Mouse (Mus musculus) E14TG2a.4 (cell line): ENCODE measurements around the gene Gm4952.

Experiments used
- CTCF ChIP-seq: conservative IDR thresholded peaks from 2 replicates; pipeline ENCODE4 v1.5.1; 2014; ENCODE audit warnings: low read length
- NANOG ChIP-seq: IDR thresholded peaks from 2 replicates; pipeline ENCODE4 v1.6.1; 2014; ENCODE audit warnings: borderline replicate concordance, low read length, mixed read lengths
- POU5F1 ChIP-seq: IDR thresholded peaks from 2 replicates; pipeline ENCODE4 v1.6.1; 2014; ENCODE audit warnings: low read length, borderline replicate concordance

GRCm38 (mm10) chr19:12564197-12564596, 35.6 kb upstream of the Gm4952 start:
- TF ChIP-seq NANOG (no peak), CTCF (no peak), POU5F1 (no peak)
